Mouse (Mus musculus): ENCODE measurements around the gene Cers3.
A peak's percentile ranks its signal among the peaks of the same experiment; 100 is the strongest.

The Cers3 gene

GRCm38 (mm10) chr7:66743377-66743781 lies at the start of gene Cers3:
Gene Cers3, plus strand, starts transcription at chr7:66743504.
- DNase-seq (ENCODE audit: low spot score in 2 of 2), result no peak

- no peak for DNase-seq (ENCODE audit: low spot score in 2 of 2)
These were observed 48.8 kb upstream of the Cers3 start for GRCm38 (mm10) chr7:66694467-66694866.

DNA sequence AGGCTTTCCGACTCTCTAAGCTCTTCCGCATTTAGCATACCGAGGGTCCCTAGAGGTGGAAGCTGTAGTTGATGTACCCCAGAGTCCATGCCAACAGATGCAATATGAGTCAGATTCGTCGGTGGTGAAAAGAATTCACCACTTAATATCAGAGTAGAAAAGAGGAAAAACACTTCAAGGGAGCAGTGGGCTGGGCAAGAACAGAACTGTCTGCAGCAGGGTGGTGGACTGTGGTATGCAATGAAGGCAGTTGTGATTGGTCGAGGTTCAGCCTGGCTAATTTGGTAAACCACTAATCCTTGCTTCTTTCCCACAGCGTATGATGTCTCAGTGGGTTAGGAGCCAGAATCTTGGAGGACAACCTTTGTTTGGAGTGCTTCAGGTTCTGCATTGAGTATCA lies 40.6 kb upstream of the Cers3 start:
- DNase-seq (ENCODE audit: low spot score in 2 of 2), result no peak

DNA sequence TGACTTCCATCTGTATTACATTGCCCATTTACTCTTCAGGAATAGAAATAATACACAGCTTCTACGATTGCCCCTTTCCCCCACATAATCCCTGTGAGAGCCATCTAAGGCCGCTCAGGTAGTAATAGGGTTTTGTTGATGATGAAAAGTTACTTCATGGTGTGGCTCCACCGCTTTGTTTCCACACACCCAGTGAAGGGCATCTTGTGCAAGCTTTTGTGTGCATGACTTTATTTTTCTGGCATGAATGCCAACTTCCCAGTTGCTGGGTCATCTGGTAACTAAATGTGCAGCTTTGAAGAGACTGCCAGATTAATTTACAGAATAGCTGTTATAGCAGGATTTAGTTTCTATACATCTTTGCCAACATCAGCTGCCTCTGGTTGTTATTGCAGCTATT lies 38.7 kb upstream of the Cers3 start:
- DNase-seq (ENCODE audit: low spot score in 2 of 2), result no peak

GRCm38 (mm10) chr7:66711166-66711565 lies 32.1 kb upstream of the Cers3 start:
- no peak for DNase-seq (ENCODE audit: low spot score in 2 of 2)

DNA sequence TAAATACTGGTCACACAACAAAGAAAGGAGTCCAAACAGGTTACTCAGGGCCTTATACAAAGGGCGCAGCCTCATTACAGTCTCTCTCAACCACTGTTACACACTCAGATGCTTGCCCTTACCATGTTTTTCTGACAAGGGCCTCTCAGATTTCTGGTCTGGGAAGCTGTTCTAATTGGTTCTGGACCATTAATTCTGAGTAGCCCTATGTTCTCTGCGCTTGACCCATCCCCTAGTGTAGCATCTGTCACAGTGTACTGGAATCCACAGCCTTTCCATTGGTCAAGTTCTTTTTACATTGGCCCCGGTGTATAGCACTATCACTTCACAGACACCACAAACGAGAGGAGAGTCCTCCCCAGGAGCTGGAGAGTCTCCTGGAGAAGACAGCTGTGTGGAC lies 18.8 kb upstream of the Cers3 start:
- DNase-seq (ENCODE audit: low spot score in 2 of 2), result no peak

GRCm38 (mm10) chr7:66724954-66725353 lies 18.4 kb upstream of the Cers3 start:
- DNase-seq (ENCODE audit: low spot score in 2 of 2), result no peak

DNA sequence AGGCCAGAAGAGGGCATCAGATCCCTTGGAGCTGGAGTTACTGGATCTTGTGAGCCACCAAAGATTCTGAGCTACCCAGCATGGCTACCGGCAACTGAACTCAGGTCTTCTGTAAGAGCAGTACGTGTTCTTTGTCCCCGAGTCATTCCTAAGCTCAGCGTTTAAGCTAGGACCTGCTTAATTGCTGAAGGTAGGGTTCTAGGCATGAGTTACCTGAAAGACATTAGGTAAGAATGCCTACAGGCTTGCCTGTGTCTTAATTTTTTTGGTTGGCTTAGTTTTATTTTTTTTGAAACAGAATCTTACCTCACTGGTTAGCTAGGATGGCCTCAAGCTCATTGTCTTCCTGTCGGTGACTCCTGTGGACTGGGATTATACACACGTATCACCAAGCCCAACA lies 15.2 kb upstream of the Cers3 start:
- no peak for DNase-seq (ENCODE audit: low spot score in 2 of 2)

DNA sequence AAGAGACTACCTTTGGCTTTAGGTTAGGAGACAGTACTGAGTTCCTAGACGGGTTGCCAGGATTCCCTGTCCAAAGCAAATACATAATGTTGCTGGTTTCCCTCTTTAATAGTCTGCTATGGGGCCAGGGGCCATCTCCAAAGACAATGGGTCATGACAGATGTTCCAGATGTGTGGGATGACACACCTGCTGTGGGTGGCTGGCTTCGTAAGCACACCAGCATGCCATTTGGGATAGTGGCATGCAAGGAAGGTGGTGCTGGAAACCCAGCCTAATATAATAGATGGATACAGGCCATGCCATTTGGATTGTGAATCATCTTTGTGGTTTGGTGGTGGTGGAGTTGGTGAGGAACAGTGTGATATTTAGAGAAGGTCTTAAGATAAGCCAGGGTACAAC lies 14.1 kb upstream of the Cers3 start:
- DNase-seq (ENCODE audit: low spot score in 2 of 2), result no peak

DNA sequence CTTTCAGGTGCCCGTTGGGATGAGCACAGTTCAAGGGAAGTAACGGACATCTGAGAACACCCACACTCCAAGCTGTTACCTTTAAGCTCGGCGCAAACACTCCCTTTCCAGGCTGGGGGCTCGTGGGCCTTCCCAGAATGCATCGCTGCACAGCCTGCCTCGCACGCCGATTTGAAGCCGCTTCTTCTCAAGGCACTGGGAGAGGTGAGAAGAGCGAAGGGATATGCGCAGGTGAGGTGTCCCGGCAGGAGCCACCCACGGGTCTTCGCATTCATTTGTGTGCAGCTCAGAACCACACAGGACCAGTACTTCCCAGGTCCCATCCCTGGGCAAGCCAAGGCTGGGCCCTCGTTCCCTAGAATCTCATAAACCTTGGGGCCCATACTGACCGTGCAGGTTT lies 9.9 kb upstream of the Cers3 start:
- DNase-seq (ENCODE audit: low spot score in 2 of 2), result no peak

DNA sequence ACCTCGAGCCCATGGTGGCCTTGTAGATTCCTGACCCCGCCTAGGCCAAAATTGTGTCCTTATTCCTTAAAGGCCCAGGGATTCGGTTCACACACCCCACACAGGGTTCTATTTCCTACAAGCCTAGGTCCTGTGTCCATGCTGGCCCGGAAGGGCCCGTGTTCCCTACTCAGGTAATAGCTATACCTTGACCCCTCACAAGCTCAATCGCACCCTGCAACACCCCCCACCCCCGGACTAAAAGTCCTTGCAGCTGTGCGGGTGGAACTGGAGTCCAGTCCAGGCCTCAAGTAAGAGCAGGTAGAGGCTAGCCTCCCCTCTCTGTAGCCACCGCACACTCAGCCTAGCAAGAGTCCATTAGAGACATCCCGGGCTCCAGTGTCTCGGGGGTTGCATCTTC lies 9.4 kb upstream of the Cers3 start:
- DNase-seq (ENCODE audit: low spot score in 2 of 2), result no peak

- no peak for DNase-seq (ENCODE audit: low spot score in 2 of 2)
These were observed 8.8 kb upstream of the Cers3 start for GRCm38 (mm10) chr7:66734466-66734865.

DNA sequence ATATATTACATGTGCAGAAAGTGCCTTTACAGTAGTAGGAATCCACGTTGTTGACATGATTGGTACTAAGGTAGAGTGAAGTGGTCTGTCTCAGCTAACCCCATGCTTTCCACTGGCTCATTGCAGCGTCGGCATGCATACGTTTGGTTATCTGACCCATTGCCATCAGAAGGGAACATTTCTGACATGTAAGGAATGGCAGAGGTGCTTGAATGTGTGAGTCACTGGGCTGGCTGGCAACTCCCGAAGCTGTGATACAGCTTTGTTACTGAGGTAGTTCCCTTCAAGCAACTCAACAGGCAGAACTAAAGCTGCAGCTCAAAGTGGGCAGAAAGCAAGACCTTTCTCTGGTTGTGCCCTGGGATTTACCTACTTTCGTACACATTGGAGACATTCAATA lies 8.3 kb upstream of the Cers3 start:
- no peak for DNase-seq (ENCODE audit: low spot score in 2 of 2)

GRCm38 (mm10) chr7:66737418-66737817 lies 5.9 kb upstream of the Cers3 start:
- no peak for DNase-seq (ENCODE audit: low spot score in 2 of 2)

- no peak for DNase-seq (ENCODE audit: low spot score in 2 of 2)
These were observed 2.3 kb upstream of the Cers3 start for GRCm38 (mm10) chr7:66741008-66741407.

- no peak for DNase-seq (ENCODE audit: low spot score in 2 of 2)
These were observed 1.9 kb upstream of the Cers3 start for GRCm38 (mm10) chr7:66741412-66741811.

- no peak for DNase-seq (ENCODE audit: low spot score in 2 of 2)
These were observed 3.7 kb downstream of the Cers3 start for GRCm38 (mm10) chr7:66746972-66747371.

GRCm38 (mm10) chr7:66749998-66750397 lies 6.7 kb downstream of the Cers3 start:
- no peak for DNase-seq (ENCODE audit: low spot score in 2 of 2)

GRCm38 (mm10) chr7:66753816-66754215 lies 10.5 kb downstream of the Cers3 start:
- no peak for DNase-seq (ENCODE audit: low spot score in 2 of 2)

GRCm38 (mm10) chr7:66755611-66756010 lies 12.3 kb downstream of the Cers3 start:
- no peak for DNase-seq (ENCODE audit: low spot score in 2 of 2)

- no peak for DNase-seq (ENCODE audit: low spot score in 2 of 2)
These were observed 26.6 kb downstream of the Cers3 start for GRCm38 (mm10) chr7:66769902-66770301.

DNA sequence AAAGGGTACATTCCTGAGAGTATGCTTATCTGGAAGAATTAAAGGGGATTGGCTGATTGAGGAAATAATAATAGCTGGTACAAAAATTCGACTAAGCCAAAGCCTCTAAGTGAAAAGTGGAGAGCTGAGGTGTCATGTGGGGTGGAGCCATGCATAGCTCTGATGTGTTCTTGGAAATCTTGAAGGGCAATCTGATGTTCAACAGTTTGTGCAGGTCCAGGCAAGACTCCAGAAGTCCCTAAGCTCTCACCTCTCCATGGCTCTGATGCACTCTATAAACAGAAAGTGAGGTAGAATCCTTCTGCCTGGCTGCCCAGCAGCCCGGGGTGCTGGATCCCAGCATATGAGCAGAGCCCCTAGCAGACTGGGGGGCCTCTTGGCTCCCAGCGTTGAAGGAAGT lies 27.4 kb downstream of the Cers3 start:
- DNase-seq (ENCODE audit: low spot score in 2 of 2), result no peak

GRCm38 (mm10) chr7:66771252-66771651 lies 27.9 kb downstream of the Cers3 start:
- no peak for DNase-seq (ENCODE audit: low spot score in 2 of 2)

GRCm38 (mm10) chr7:66779411-66779810 lies 36.1 kb downstream of the Cers3 start:
- DNase-seq (ENCODE audit: low spot score in 2 of 2), result peak; percentile 8 to 40
